Mouse (Mus musculus) myocyte (in vitro differentiated cells): ENCODE measurements around the gene Ncoa3. TPM values are rescaled to one million over a fixed set of nuclear protein-coding genes. Genes with fewer than 3 reads are reported as not detected.

ENCODE experiments used
- H3K27me3 ChIP-seq: one replicate; pipeline ENCODE4 v1.6.1; 2011; ENCODE audit not compliant: control insufficient read depth, insufficient read depth, insufficient read length
- H3K36me3 ChIP-seq: one replicate; pipeline ENCODE4 v1.6.1; 2011; ENCODE audit not compliant: control insufficient read depth, insufficient read depth
- H3K4me2 ChIP-seq: one replicate; pipeline ENCODE4 v1.6.1; 2011; ENCODE audit warnings: low read depth, control low read depth
- H3K4me3 ChIP-seq: one replicate; pipeline ENCODE4 v1.5.1; 2011; ENCODE audit warnings: mild to moderate bottlenecking, control low read depth, moderate library complexity
- H3K79me2 ChIP-seq: one replicate; pipeline ENCODE4 v1.6.1; 2011; ENCODE audit not compliant: control insufficient read depth, insufficient read depth
- H3ac ChIP-seq: one replicate; pipeline ENCODE4 v1.6.1; 2011; ENCODE audit not compliant: control insufficient read depth, insufficient read length
- CEBPB ChIP-seq: IDR thresholded peaks from 2 replicates; pipeline ENCODE4 v1.6.1; 2011; ENCODE audit warnings: mild to moderate bottlenecking, moderate library complexity; ENCODE audit not compliant: poor library complexity, insufficient read depth, severe bottlenecking
- E2F4 ChIP-seq: IDR thresholded peaks from one replicate; pipeline ENCODE4 v1.6.1; 2011; ENCODE audit warnings: mild to moderate bottlenecking, control low read depth, moderate library complexity; ENCODE audit not compliant: insufficient read depth
- MAX ChIP-seq: IDR thresholded peaks from one replicate; pipeline ENCODE4 v1.6.1; 2011; ENCODE audit warnings: low read depth, mild to moderate bottlenecking, control low read depth
- MYOD1 ChIP-seq, 3 experiments: IDR thresholded peaks; one replicate each; pipeline ENCODE4 v1.6.1; 2011; ENCODE audit warnings: control low read depth in 2 of 3, low read depth in 2 of 3, mild to moderate bottlenecking in 2 of 3, moderate library complexity in 1 of 3; ENCODE audit not compliant: insufficient read length in 2 of 3, control insufficient read depth in 1 of 3
- MYOG ChIP-seq, 3 experiments: IDR thresholded peaks; one replicate each; pipeline ENCODE4 v1.6.1; 2011; ENCODE audit warnings: control low read depth in 2 of 3, low read depth in 2 of 3, mild to moderate bottlenecking in 2 of 3; ENCODE audit not compliant: insufficient read length in 2 of 3, control insufficient read depth in 1 of 3, insufficient read depth in 1 of 3
- POLR2A ChIP-seq: IDR thresholded peaks from one replicate; pipeline ENCODE4 v1.6.1; 2011; ENCODE audit warnings: low read depth, mild to moderate bottlenecking, control low read depth, moderate library complexity; ENCODE audit not compliant: insufficient read length
- POLR2AphosphoS2 ChIP-seq: IDR thresholded peaks from one replicate; pipeline ENCODE4 v1.6.1; 2011; ENCODE audit warnings: low read depth, control low read depth; ENCODE audit not compliant: insufficient read length
- REST ChIP-seq: IDR thresholded peaks from one replicate; pipeline ENCODE4 v1.6.1; 2011; ENCODE audit warnings: mild to moderate bottlenecking, control low read depth, moderate library complexity; ENCODE audit not compliant: insufficient read depth, insufficient read length
- SRF ChIP-seq: IDR thresholded peaks from one replicate; pipeline ENCODE4 v1.6.1; 2011; ENCODE audit warnings: low read depth; ENCODE audit not compliant: control insufficient read depth, insufficient read length
- TCF12 ChIP-seq: IDR thresholded peaks from one replicate; pipeline ENCODE4 v1.6.1; 2011; ENCODE audit warnings: mild to moderate bottlenecking, control low read depth; ENCODE audit not compliant: poor library complexity, insufficient read depth, severe bottlenecking
- TCF3 ChIP-seq: IDR thresholded peaks from one replicate; pipeline ENCODE4 v1.6.1; 2011; ENCODE audit warnings: low read depth, control low read depth; ENCODE audit not compliant: insufficient read length
- USF1 ChIP-seq: IDR thresholded peaks from one replicate; pipeline ENCODE4 v1.6.1; 2011; ENCODE audit warnings: low read depth, mild to moderate bottlenecking, control low read depth, moderate library complexity
- polyA plus RNA-seq: library from polyadenylated mRNA; unstranded; fragments of >200 nt; fragmentation: generic; extraction: Trizol; gene quantifications from one replicate; pipeline ENCODE4 v1.2.1, GENCODE M21; 2012; ENCODE audit warnings: missing spikeins

The Ncoa3 gene
- polyA plus RNA-seq, 1 experiment: 5.8 TPM

- no peak overlapping the region for H3K4me2 ChIP-seq
- H3K4me3 ChIP-seq: no peak overlapping the region
- no peak for TF ChIP-seq MYOG (IDR thresholded peaks at IDR 0.05; ENCODE audit: control insufficient read depth in 1 of 3, insufficient read depth in 1 of 3, insufficient read length in 2 of 3, low read depth in 2 of 3)
- no peak for TF ChIP-seq SRF
- TF ChIP-seq POLR2AphosphoS2: no peak
- no peak for TF ChIP-seq USF1
- TF ChIP-seq POLR2A: no peak
- TF ChIP-seq E2F4: no peak
- TF ChIP-seq TCF3: no peak
- TF ChIP-seq CEBPB: no peak
- TF ChIP-seq MYOD1 (IDR thresholded peaks at IDR 0.05; ENCODE audit: control insufficient read depth in 1 of 3, insufficient read length in 2 of 3, low read depth in 2 of 3): no peak
- TF ChIP-seq REST: no peak
- no peak for TF ChIP-seq MAX
- TF ChIP-seq TCF12: no peak
- H3K27me3 ChIP-seq: no peaks in the 10 kb centered on the region
- no peak overlapping the region for H3ac ChIP-seq
- H3K36me3 ChIP-seq: no peaks in the 10 kb centered on the region
- H3K79me2 ChIP-seq: peaks cover 49% of the 10 kb centered on the region
These were observed 16.3 kb downstream of the Ncoa3 start for GRCm38 (mm10) chr2:166008558-166009392.

GRCm38 (mm10) chr2:166009393-166009947 lies 17.0 kb downstream of the Ncoa3 start:
- H3K4me2 ChIP-seq: no peak overlapping the region
- H3K36me3 ChIP-seq: no peaks in the 10 kb centered on the region
- H3K4me3 ChIP-seq: no peak overlapping the region
- TF ChIP-seq USF1: no peak
- no peak for TF ChIP-seq MYOG (IDR thresholded peaks at IDR 0.05; ENCODE audit: control insufficient read depth in 1 of 3, insufficient read depth in 1 of 3, insufficient read length in 2 of 3, low read depth in 2 of 3)
- TF ChIP-seq POLR2A: no peak
- TF ChIP-seq TCF3: no peak
- TF ChIP-seq MAX: no peak
- TF ChIP-seq CEBPB: no peak
- no peak for TF ChIP-seq MYOD1 (IDR thresholded peaks at IDR 0.05; ENCODE audit: control insufficient read depth in 1 of 3, insufficient read length in 2 of 3, low read depth in 2 of 3)
- TF ChIP-seq SRF: no peak
- TF ChIP-seq POLR2AphosphoS2: no peak
- TF ChIP-seq TCF12: no peak
- no peak for TF ChIP-seq REST
- no peak for TF ChIP-seq E2F4
- peaks cover 49% of the 10 kb centered on the region for H3K79me2 ChIP-seq
- no peaks in the 10 kb centered on the region for H3K27me3 ChIP-seq
- H3ac ChIP-seq: no peak overlapping the region

DNA sequence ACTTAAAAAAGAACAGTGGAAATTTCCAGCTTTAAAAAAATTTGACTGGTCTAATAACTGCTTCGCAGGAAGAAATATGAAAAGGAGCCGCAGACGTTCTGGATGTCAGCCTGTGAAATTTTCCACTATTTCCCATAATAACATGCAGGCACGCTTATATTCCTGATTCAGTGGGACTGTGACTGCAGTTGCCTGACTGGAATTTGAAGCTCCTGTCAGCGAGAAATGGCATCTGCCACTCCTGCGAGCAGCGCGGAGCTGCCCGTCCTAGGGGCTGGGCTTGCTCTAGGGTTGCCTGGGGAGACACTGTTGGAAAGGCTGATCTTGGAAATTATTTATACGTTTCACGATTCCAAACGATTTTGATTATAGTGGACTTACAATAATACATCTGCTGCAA lies 17.9 kb downstream of the Ncoa3 start:
- Histone ChIP-seq H3K4me2 (no peak overlapping the region), H3K79me2 (peaks cover 46% of the 10 kb centered on the region), H3K36me3 (no peaks in the 10 kb centered on the region), H3ac (no peak overlapping the region), H3K4me3 (no peak overlapping the region), H3K27me3 (no peaks in the 10 kb centered on the region)
- TF ChIP-seq MYOG (IDR thresholded peaks at IDR 0.05; ENCODE audit: control insufficient read depth in 1 of 3, insufficient read depth in 1 of 3, insufficient read length in 2 of 3, low read depth in 2 of 3) (no peak), POLR2A (no peak), REST (no peak), E2F4 (no peak), POLR2AphosphoS2 (no peak), TCF12 (no peak), CEBPB (no peak), MAX (no peak), SRF (no peak), TCF3 (no peak), MYOD1 (IDR thresholded peaks at IDR 0.05; ENCODE audit: control insufficient read depth in 1 of 3, insufficient read length in 2 of 3, low read depth in 2 of 3) (no peak), USF1 (no peak)

DNA sequence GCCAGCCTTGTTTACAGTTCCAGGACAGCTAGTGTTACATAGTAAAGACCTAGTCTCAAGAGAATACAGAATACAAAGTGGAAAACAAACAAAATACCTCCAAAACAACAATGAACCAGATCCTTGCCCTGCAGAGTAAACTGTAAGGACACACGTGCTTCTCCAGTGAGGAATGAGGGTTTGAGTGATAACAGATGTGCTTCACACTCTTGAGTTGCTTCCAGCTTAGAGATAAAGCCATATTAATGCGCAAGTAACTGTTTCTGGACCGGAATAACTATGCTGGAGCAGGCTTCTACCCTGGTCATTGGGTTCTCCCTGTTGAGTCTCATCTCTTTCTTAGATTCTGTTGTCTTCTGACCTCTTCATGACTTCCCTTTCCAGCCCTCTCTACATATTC lies 19.0 kb downstream of the Ncoa3 start:
- no peak overlapping the region for H3K4me3 ChIP-seq
- no peak overlapping the region for H3K4me2 ChIP-seq
- H3ac ChIP-seq: no peak overlapping the region
- peaks cover 48% of the 10 kb centered on the region for H3K79me2 ChIP-seq
- no peak for TF ChIP-seq POLR2AphosphoS2
- TF ChIP-seq TCF12: no peak
- TF ChIP-seq MYOG (IDR thresholded peaks at IDR 0.05; ENCODE audit: control insufficient read depth in 1 of 3, insufficient read depth in 1 of 3, insufficient read length in 2 of 3, low read depth in 2 of 3): no peak
- TF ChIP-seq REST: no peak
- no peak for TF ChIP-seq USF1
- TF ChIP-seq TCF3: no peak
- TF ChIP-seq MAX: no peak
- no peak for TF ChIP-seq CEBPB
- no peak for TF ChIP-seq POLR2A
- TF ChIP-seq E2F4: no peak
- no peak for TF ChIP-seq SRF
- no peak for TF ChIP-seq MYOD1 (IDR thresholded peaks at IDR 0.05; ENCODE audit: control insufficient read depth in 1 of 3, insufficient read length in 2 of 3, low read depth in 2 of 3)
- no peaks in the 10 kb centered on the region for H3K36me3 ChIP-seq
- no peaks in the 10 kb centered on the region for H3K27me3 ChIP-seq
